Comparison of ENCODE assay signal across 8 mouse cellular contexts in genomic region chr9:45838069-45838433, GRCm38 (mm10). TPM values are rescaled to one million over a fixed set of nuclear protein-coding genes. Genes with fewer than 3 reads are reported as not detected.
DNase-seq lines count a peak whose midpoint lies in the region; ATAC-seq and TF ChIP-seq lines count a peak whose summit lies in the region.

No protein-coding gene starts in this region.

- no peak for TF ChIP-seq CTCF in midbrain, postnatal 0 days (IDR thresholded peaks at IDR 0.05)

- H3K9ac ChIP-seq in kidney, embryonic 16.5 days (replicated peaks; ENCODE audit: low read length) = no peak overlapping the region
- H3K9ac ChIP-seq in embryonic facial prominence, embryonic 14.5 days (ENCODE audit: low read depth, low read length) = no peak overlapping the region
- peak overlapping the region; percentile 89; the same call in 1 of the 2 replicates for H3K9ac ChIP-seq in intestine, embryonic 15.5 days
- H3K9ac ChIP-seq in midbrain, postnatal 0 days (replicated peaks; ENCODE audit: low read length, poor library complexity, severe bottlenecking) = no peak overlapping the region

- H3K36me3 ChIP-seq in kidney, embryonic 16.5 days (ENCODE audit: insufficient read depth, low read length) = no peaks in the 10 kb centered on the region
- no peaks in the 10 kb centered on the region for H3K36me3 ChIP-seq in embryonic facial prominence, embryonic 14.5 days (ENCODE audit: control insufficient read depth, insufficient read depth, low read length)
- H3K36me3 ChIP-seq in intestine, embryonic 15.5 days = no peaks in the 10 kb centered on the region
- H3K36me3 ChIP-seq in midbrain, postnatal 0 days (ENCODE audit: insufficient read depth, low read length) = no peaks in the 10 kb centered on the region

- H3K4me2 ChIP-seq in kidney, embryonic 16.5 days (replicated peaks; ENCODE audit: low read depth, low read length) = peak overlapping the region; percentile 96
- H3K4me2 ChIP-seq in embryonic facial prominence, embryonic 14.5 days (ENCODE audit: low read depth, low read length) = peak overlapping the region; percentile 96
- peak overlapping the region; percentile 96 for H3K4me2 ChIP-seq in intestine, embryonic 15.5 days (replicated peaks)
- H3K4me2 ChIP-seq in midbrain, postnatal 0 days (ENCODE audit: low read depth, low read length, poor library complexity, severe bottlenecking) = no peak overlapping the region

- peaks cover 32% of the 10 kb centered on the region for H3K4me1 ChIP-seq in kidney, embryonic 16.5 days (ENCODE audit: insufficient read depth, low read length)
- H3K4me1 ChIP-seq in embryonic facial prominence, embryonic 14.5 days (ENCODE audit: control insufficient read depth, insufficient read depth, low read length) = peaks cover 19% of the 10 kb centered on the region
- peaks cover 25% of the 10 kb centered on the region for H3K4me1 ChIP-seq in intestine, embryonic 15.5 days (replicated peaks)
- peaks cover 21% of the 10 kb centered on the region for H3K4me1 ChIP-seq in midbrain, postnatal 0 days (ENCODE audit: insufficient read depth, low read length)

- no peak for ATAC-seq in kidney, embryonic 16.5 days (ENCODE audit: low FRiP score, low TSS enrichment)
- peak; percentile 11; the same call in 1 of the 2 replicates for ATAC-seq in embryonic facial prominence, embryonic 14.5 days (ENCODE audit: low read depth)
- peak; percentile 32; the same call in 1 of the 2 replicates for ATAC-seq in intestine, embryonic 15.5 days
- ATAC-seq in midbrain, postnatal 0 days (ENCODE audit: low FRiP score) = no peak

- H3K9me3 ChIP-seq in kidney, embryonic 16.5 days (ENCODE audit: low read length) = no peaks in the 10 kb centered on the region
- H3K9me3 ChIP-seq in embryonic facial prominence, embryonic 14.5 days (ENCODE audit: control insufficient read depth, low read length) = no peaks in the 10 kb centered on the region
- H3K9me3 ChIP-seq in intestine, embryonic 15.5 days = no peaks in the 10 kb centered on the region
- no peaks in the 10 kb centered on the region for H3K9me3 ChIP-seq in midbrain, postnatal 0 days (ENCODE audit: low read length)

- H3K4me3 ChIP-seq in kidney, embryonic 16.5 days (ENCODE audit: low read length) = peak overlapping the region; percentile 94
- H3K4me3 ChIP-seq in embryonic facial prominence, embryonic 14.5 days (ENCODE audit: low read depth, low read length) = peak overlapping the region; percentile 74
- H3K4me3 ChIP-seq in intestine, embryonic 15.5 days (replicated peaks) = peak overlapping the region; percentile 78
- peak overlapping the region; percentile 94 for H3K4me3 ChIP-seq in midbrain, postnatal 0 days (ENCODE audit: low read depth, low read length)

- no peaks in the 10 kb centered on the region for H3K27me3 ChIP-seq in kidney, embryonic 16.5 days (ENCODE audit: insufficient read depth, low read length)
- no peaks in the 10 kb centered on the region for H3K27me3 ChIP-seq in embryonic facial prominence, embryonic 14.5 days (replicated peaks; ENCODE audit: control insufficient read depth, insufficient read depth, low read length)
- no peaks in the 10 kb centered on the region for H3K27me3 ChIP-seq in intestine, embryonic 15.5 days (replicated peaks)
- no peaks in the 10 kb centered on the region for H3K27me3 ChIP-seq in midbrain, postnatal 0 days (ENCODE audit: insufficient read depth, low read length)

- 25% methylated on average over 4 of the region's 4 CpGs for WGBS in kidney, embryonic 16.5 days
- WGBS in embryonic facial prominence, embryonic 14.5 days = 18% methylated on average over 4 of the region's 4 CpGs
- 20% methylated on average over 4 of the region's 4 CpGs for WGBS in intestine, embryonic 15.5 days
- WGBS in midbrain, postnatal 0 days = 17% methylated on average over 4 of the region's 4 CpGs

- no peak overlapping the region for H3K27ac ChIP-seq in kidney, embryonic 16.5 days (ENCODE audit: low read length)
- H3K27ac ChIP-seq in embryonic facial prominence, embryonic 14.5 days (replicated peaks; ENCODE audit: low read depth, low read length) = no peak overlapping the region
- no peak overlapping the region for H3K27ac ChIP-seq in intestine, embryonic 15.5 days
- no peak overlapping the region for H3K27ac ChIP-seq in midbrain, postnatal 0 days (ENCODE audit: low read depth, low read length)

- no peak for DNase-seq in kidney, postnatal 14 days
- no peak for DNase-seq in embryonic facial prominence, embryonic 14.5 days (ENCODE audit: low spot score)
- no peak for DNase-seq in midbrain, postnatal 0 days (ENCODE audit: low spot score)
- no peak for DNase-seq in thymus, postnatal 14 days
- DNase-seq in adrenal gland, adult 18-20 months (ENCODE audit: low spot score in 2 of 2) = no peak
- no peak for DNase-seq in c-Kit-positive CD71-positive TER-119-positive erythroid progenitor cells, embryonic 14.5 days (ENCODE audit: low spot score)

RNA-seq across cellular contexts. Expression of gene Bace1, which starts 0.3 kb away (rescaled TPM):
- 35.2 and 38.8 TPM in 2 replicates for polyA plus RNA-seq in kidney, embryonic 16.5 days (2015; fragmentation: Nextera tagmentation; extraction: Ambion mirVana)
- polyA plus RNA-seq in embryonic facial prominence, embryonic 14.5 days (2014; fragmentation: Nextera tagmentation; extraction: Ambion mirVana) = 40.6 and 41.3 TPM in 2 replicates
- 20.8 and 22.5 TPM in 2 replicates for polyA plus RNA-seq in intestine, embryonic 15.5 days (2015; fragmentation: Nextera tagmentation; extraction: Ambion mirVana)
- 60.7 and 77.3 TPM in 2 replicates for total RNA-seq in midbrain, postnatal 0 days (2014; rRNA removed)
- 42.0 and 46.4 TPM in 2 replicates for polyA plus RNA-seq in midbrain, postnatal 0 days (2015; fragmentation: Nextera tagmentation; extraction: Ambion mirVana)
- 10 to 100 TPM; 21.3 to 25.2 TPM for total RNA-seq in adrenal gland, adult 18-20 months (2021)

RNA-seq across cellular contexts. Expression of gene Cep164, which starts 9.6 kb away (rescaled TPM):
- 24.1 and 31.1 TPM in 2 replicates for polyA plus RNA-seq in kidney, embryonic 16.5 days (2015; fragmentation: Nextera tagmentation; extraction: Ambion mirVana)
- 26.2 and 27.6 TPM in 2 replicates for polyA plus RNA-seq in embryonic facial prominence, embryonic 14.5 days (2014; fragmentation: Nextera tagmentation; extraction: Ambion mirVana)
- 21.1 and 24.9 TPM in 2 replicates for polyA plus RNA-seq in intestine, embryonic 15.5 days (2015; fragmentation: Nextera tagmentation; extraction: Ambion mirVana)
- total RNA-seq in midbrain, postnatal 0 days (2014; rRNA removed) = 17.1 and 21.3 TPM in 2 replicates
- 12.2 and 17.7 TPM in 2 replicates for polyA plus RNA-seq in midbrain, postnatal 0 days (2015; fragmentation: Nextera tagmentation; extraction: Ambion mirVana)
- total RNA-seq in adrenal gland, adult 18-20 months (2021) = 10 to 100 TPM in 1 of 2 experiments, 1 to 10 TPM in 1; 9.6 to 12.0 TPM

Comparison
In these comparisons a context has a peak if more than half of its experiments do, and no peak if none do; other contexts are left out.
1. ATAC-seq: peak in embryonic facial prominence, embryonic 14.5 days (single experiment) and intestine, embryonic 15.5 days (single experiment); none in kidney, embryonic 16.5 days (single experiment) and midbrain, postnatal 0 days (single experiment).
2. Peak in every context shown above with its lines, with median percentiles within 50 percentile points of each other: H3K4me3 ChIP-seq.